Mouse (Mus musculus): ENCODE measurements around the gene Ly6g5c.

DNA sequence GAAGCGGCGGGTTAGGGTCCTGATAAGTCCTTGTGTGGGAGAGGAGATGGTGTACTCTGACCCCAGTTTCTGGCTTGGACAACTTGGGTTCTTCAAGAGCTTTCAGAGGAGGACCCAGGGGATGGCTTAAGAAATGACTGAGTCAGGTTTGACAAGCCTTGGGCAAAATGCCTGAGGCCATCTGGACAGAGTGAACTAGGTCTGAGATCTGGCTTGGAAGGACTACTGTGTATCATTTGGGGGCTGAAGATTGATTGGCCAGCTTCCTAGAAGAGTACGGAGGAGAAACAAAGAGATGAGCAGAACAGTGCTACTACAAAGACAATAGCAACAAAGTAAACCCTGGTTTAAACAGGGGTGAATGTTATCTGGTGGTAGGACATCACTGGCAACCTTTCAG lies 44.6 kb upstream of the Ly6g5c start:
- TF ChIP-seq POLR2A (IDR thresholded peaks at IDR 0.05; ENCODE audit: insufficient read length, low read depth) = no peak
- TF ChIP-seq CEBPB (IDR thresholded peaks at IDR 0.05; ENCODE audit: insufficient read depth, poor library complexity, severe bottlenecking) = no peak
- no peak for TF ChIP-seq MYOG (IDR thresholded peaks at IDR 0.05; ENCODE audit: control insufficient read depth in 1 of 3, insufficient read depth in 1 of 3, insufficient read length in 2 of 3, low read depth in 2 of 3)
- no peak for TF ChIP-seq USF1 (IDR thresholded peaks at IDR 0.05; ENCODE audit: low read depth)
- no peak for TF ChIP-seq POLR2AphosphoS2 (IDR thresholded peaks at IDR 0.05; ENCODE audit: insufficient read length, low read depth)
- no peak for TF ChIP-seq TCF3 (IDR thresholded peaks at IDR 0.05; ENCODE audit: insufficient read length, low read depth)
- TF ChIP-seq E2F4 (IDR thresholded peaks at IDR 0.05; ENCODE audit: insufficient read depth) = no peak
- TF ChIP-seq MAX (IDR thresholded peaks at IDR 0.05; ENCODE audit: low read depth) = no peak
- TF ChIP-seq SRF (IDR thresholded peaks at IDR 0.05; ENCODE audit: control insufficient read depth, insufficient read length, low read depth) = no peak
- no peak for TF ChIP-seq MYOD1 (IDR thresholded peaks at IDR 0.05; ENCODE audit: control insufficient read depth in 1 of 3, insufficient read length in 2 of 3, low read depth in 2 of 3)
- TF ChIP-seq REST (IDR thresholded peaks at IDR 0.05; ENCODE audit: insufficient read depth, insufficient read length) = no peak
- TF ChIP-seq TCF12 (IDR thresholded peaks at IDR 0.05; ENCODE audit: insufficient read depth, poor library complexity, severe bottlenecking) = no peak

Data from myocyte (in vitro differentiated cells).